Mouse (Mus musculus) MEL (cell line): ENCODE data around the gene Pacsin2. TPM values are rescaled to one million over a fixed set of nuclear protein-coding genes. Genes with fewer than 3 reads are reported as not detected.
A peak's percentile ranks its signal among the peaks of the same experiment; 100 is the strongest.

Experiments
- DNase-seq: peaks from one replicate; pipeline ENCODE4 v3.0.0; 2011; ENCODE audit warnings: low read depth, low spot score
- H3K27ac ChIP-seq: 2 replicates; pipeline ENCODE4 v1.5.1; 2012; ENCODE audit warnings: low read depth, mild to moderate bottlenecking, control low read depth, low read length, moderate library complexity; ENCODE audit not compliant: control insufficient read depth
- H3K27me3 ChIP-seq, 2 experiments: fragments of 150-350 bp in 1 of 2; sonication (generic) in 1 of 2; 2 replicates each; pipeline ENCODE4 v1.6.1; 2012; ENCODE audit warnings: low read length in 2 of 2, mild to moderate bottlenecking in 2 of 2, improper control_type of control experiment in 1 of 2, moderate library complexity in 1 of 2; ENCODE audit not compliant: insufficient read depth in 2 of 2, control insufficient read depth in 1 of 2
- H3K36me3 ChIP-seq, 2 experiments: 2 replicates each; pipeline ENCODE4 v1.6.1; 2012 to 2014; ENCODE audit warnings: low read length in 2 of 2, improper control_type of control experiment in 1 of 2, inconsistent platforms in 1 of 2, mild to moderate bottlenecking in 1 of 2; ENCODE audit not compliant: insufficient read depth in 2 of 2, control insufficient read depth in 1 of 2
- H3K4me1 ChIP-seq, 2 experiments: fragments of 150-350 bp in 1 of 2; sonication (generic) in 1 of 2; 2 replicates each; pipeline ENCODE4 v1.6.1; 2012; ENCODE audit warnings: low read length in 2 of 2, improper control_type of control experiment in 1 of 2, mild to moderate bottlenecking in 1 of 2; ENCODE audit not compliant: insufficient read depth in 2 of 2, control insufficient read depth in 1 of 2
- H3K4me3 ChIP-seq, 2 experiments: fragments of 150-350 bp in 1 of 2; sonication (generic) in 1 of 2; 2 replicates each; pipeline ENCODE4 v1.5.1; 2012; ENCODE audit warnings: low read depth in 2 of 2, low read length in 2 of 2, mild to moderate bottlenecking in 2 of 2, moderate library complexity in 2 of 2, control low read depth in 1 of 2, improper control_type of control experiment in 1 of 2; ENCODE audit not compliant: control insufficient read depth in 1 of 2, insufficient read depth in 1 of 2
- H3K79me2 ChIP-seq: 2 replicates; pipeline ENCODE4 v1.6.1; 2012; ENCODE audit warnings: mild to moderate bottlenecking, low read length, moderate library complexity; ENCODE audit not compliant: control insufficient read depth, poor library complexity, insufficient read depth
- H3K9ac ChIP-seq: 2 replicates; pipeline ENCODE4 v1.6.1; 2012; ENCODE audit warnings: low read depth, mild to moderate bottlenecking, control low read depth, low read length, moderate library complexity; ENCODE audit not compliant: control insufficient read depth, poor library complexity, severe bottlenecking
- H3K9me3 ChIP-seq: fragments of 150-350 bp; sonication (generic); replicated peaks from 2 replicates; pipeline ENCODE4 v1.6.1; 2012; ENCODE audit warnings: mild to moderate bottlenecking, low read length, improper control_type of control experiment, moderate library complexity; ENCODE audit not compliant: insufficient read depth
- BHLHE40 ChIP-seq: IDR thresholded peaks from 2 replicates; pipeline ENCODE4 v1.6.1; 2012; ENCODE audit warnings: low read depth, mild to moderate bottlenecking, inconsistent platforms, low read length, improper control_type of control experiment, borderline replicate concordance
- CHD2 ChIP-seq: IDR thresholded peaks from 2 replicates; pipeline ENCODE4 v1.6.1; 2011; ENCODE audit warnings: low read length, improper control_type of control experiment
- ELF1 ChIP-seq: IDR thresholded peaks from 2 replicates; pipeline ENCODE4 v1.6.1; 2014; ENCODE audit warnings: low read depth, mild to moderate bottlenecking, inconsistent platforms, low read length, improper control_type of control experiment, moderate library complexity
- EP300 ChIP-seq, 2 experiments: IDR thresholded peaks; 2 replicates each; pipeline ENCODE4 v1.6.1; 2011; ENCODE audit warnings: improper control_type of control experiment in 2 of 2, low read length in 2 of 2, low read depth in 1 of 2, mild to moderate bottlenecking in 1 of 2
- GABPA ChIP-seq: IDR thresholded peaks from 2 replicates; pipeline ENCODE4 v1.6.1; 2012; ENCODE audit warnings: low read depth, mild to moderate bottlenecking, inconsistent platforms, low read length, improper control_type of control experiment, moderate library complexity
- GATA1 ChIP-seq: IDR thresholded peaks from 2 replicates; pipeline ENCODE4 v1.6.1; 2011; ENCODE audit warnings: low read depth, low read length, improper control_type of control experiment
- HCFC1 ChIP-seq: IDR thresholded peaks from 2 replicates; pipeline ENCODE4 v1.6.1; 2012; ENCODE audit warnings: low read depth, mild to moderate bottlenecking, inconsistent platforms, low read length, improper control_type of control experiment, moderate library complexity
- MAX ChIP-seq: IDR thresholded peaks from 2 replicates; pipeline ENCODE4 v1.6.1; 2011; ENCODE audit warnings: low read length, improper control_type of control experiment
- MAZ ChIP-seq: IDR thresholded peaks from 2 replicates; pipeline ENCODE4 v1.6.1; 2012; ENCODE audit warnings: low read depth, mild to moderate bottlenecking, inconsistent platforms, low read length, improper control_type of control experiment
- MXI1 ChIP-seq: IDR thresholded peaks from 2 replicates; pipeline ENCODE4 v1.6.1; 2011; ENCODE audit warnings: mild to moderate bottlenecking, low read depth, low read length, improper control_type of control experiment
- MYC ChIP-seq: IDR thresholded peaks from 2 replicates; pipeline ENCODE4 v1.6.1; 2011; ENCODE audit warnings: low read depth, mild to moderate bottlenecking, low read length, improper control_type of control experiment, moderate library complexity
- NELFE ChIP-seq: IDR thresholded peaks from 2 replicates; pipeline ENCODE4 v1.6.1; 2011; ENCODE audit warnings: low read depth, low read length, improper control_type of control experiment
- POLR2A ChIP-seq, 2 experiments: IDR thresholded peaks; 2 replicates each; pipeline ENCODE4 v1.6.1; 2011 to 2012; ENCODE audit warnings: low read length in 2 of 2, mild to moderate bottlenecking in 2 of 2, control low read depth in 1 of 2, improper control_type of control experiment in 1 of 2, low read depth in 1 of 2, moderate library complexity in 1 of 2; ENCODE audit not compliant: control insufficient read depth in 1 of 2, insufficient read depth in 1 of 2, poor library complexity in 1 of 2
- POLR2AphosphoS2 ChIP-seq: IDR thresholded peaks from 2 replicates; pipeline ENCODE4 v1.6.1; 2011; ENCODE audit warnings: low read length, improper control_type of control experiment
- RAD21 ChIP-seq: IDR thresholded peaks from 2 replicates; pipeline ENCODE4 v1.6.1; 2011; ENCODE audit warnings: mild to moderate bottlenecking, low read depth, low read length, improper control_type of control experiment
- RCOR1 ChIP-seq: IDR thresholded peaks from 2 replicates; pipeline ENCODE4 v1.6.1; 2012; ENCODE audit warnings: low read depth, mild to moderate bottlenecking, inconsistent platforms, low read length, improper control_type of control experiment
- SIN3A ChIP-seq: IDR thresholded peaks from 2 replicates; pipeline ENCODE4 v1.6.1; 2012; ENCODE audit warnings: low read length, improper control_type of control experiment, inconsistent platforms
- TBP ChIP-seq: IDR thresholded peaks from 2 replicates; pipeline ENCODE4 v1.8.0; 2011; ENCODE audit warnings: low read depth, low read length, improper control_type of control experiment
- TCF12 ChIP-seq: IDR thresholded peaks from 2 replicates; pipeline ENCODE4 v1.6.1; 2014; ENCODE audit warnings: low read depth, mild to moderate bottlenecking, inconsistent platforms, low read length, improper control_type of control experiment, moderate library complexity
- UBTF ChIP-seq: IDR thresholded peaks from 2 replicates; pipeline ENCODE4 v1.6.1; 2012; ENCODE audit warnings: low read depth, mild to moderate bottlenecking, inconsistent platforms, low read length, improper control_type of control experiment, moderate library complexity, borderline replicate concordance; ENCODE audit not compliant: insufficient read depth
- USF1 ChIP-seq: IDR thresholded peaks from 2 replicates; pipeline ENCODE4 v1.6.1; 2014; ENCODE audit warnings: low read depth, mild to moderate bottlenecking, inconsistent platforms, low read length, improper control_type of control experiment, moderate library complexity
- ZKSCAN1 ChIP-seq: IDR thresholded peaks from 2 replicates; pipeline ENCODE4 v1.6.1; 2012; ENCODE audit warnings: low read depth, mild to moderate bottlenecking, inconsistent platforms, low read length, improper control_type of control experiment, moderate library complexity
- ZMIZ1 ChIP-seq: IDR thresholded peaks from 2 replicates; pipeline ENCODE4 v1.6.1; 2012; ENCODE audit warnings: low read depth, mild to moderate bottlenecking, inconsistent platforms, low read length, improper control_type of control experiment, moderate library complexity
- polyA plus RNA-seq, 2 experiments: library from polyadenylated mRNA; stranded (reverse) in 1 of 2; unstranded in 1 of 2; fragments of >175 nt in 1 of 2; fragments of >200 nt in 1 of 2; gene quantifications; 2 replicates each; pipeline versions ENCODE4 v1.2.1 to v1.2.4; 2012; ENCODE audit warnings: low replicate concordance in 2 of 2, low read depth in 1 of 2; ENCODE audit not compliant: insufficient read length in 2 of 2, insufficient read depth in 1 of 2, missing spikeins in 1 of 2
- total RNA-seq: library from RNA; depleted of rRNA; stranded (reverse); fragments of 300-350 nt; gene quantifications from 2 replicates; pipeline ENCODE4 v1.2.3, GENCODE M21; 2012; rRNA removed

Pacsin2 gene
- total RNA-seq: 58.7 and 64.7 TPM in 2 replicates
- polyA plus RNA-seq: 100 to 1,000 TPM; 103 to 425 TPM

GRCm38 (mm10) chr15:83464083-83464904 lies at the start of gene Pacsin2:
Gene Pacsin2 (minus strand): TSS chr15:83464606.
- H3K36me3 ChIP-seq: peaks cover 0 to 27% of the 10 kb centered on the region in 2 experiments; a peak in 2 of 4 replicates
- H3K9ac ChIP-seq: peak within 1 kb of the TSS; percentile 97
- peak within 1 kb of the TSS; percentile 64 for H3K27ac ChIP-seq
- peaks cover 36% of the 10 kb centered on the region for H3K79me2 ChIP-seq
- DNase-seq: peak; percentile 99
- peaks cover 5 to 30% of the 10 kb centered on the region in 2 experiments for H3K4me1 ChIP-seq
- no peaks in the 10 kb centered on the region for H3K27me3 ChIP-seq
- H3K9me3 ChIP-seq: no peaks in the 10 kb centered on the region
- H3K4me3 ChIP-seq: peak within 1 kb of the TSS; percentile 83 to 98
- TF ChIP-seq GATA1: no peak
- TF ChIP-seq BHLHE40: no peak
- peak; percentile 40 for TF ChIP-seq USF1
- TF ChIP-seq TCF12: peak; percentile 53
- TF ChIP-seq UBTF: peak; percentile 88; the same call in 1 of the 2 replicates
- TF ChIP-seq MAZ: peak; percentile 69; the same call in 1 of the 2 replicates
- TF ChIP-seq MXI1: peak; percentile 75
- TF ChIP-seq SIN3A: peak; percentile 78; the same call in 1 of the 2 replicates
- TF ChIP-seq CHD2: peak; percentile 59
- peak; percentile 89 for TF ChIP-seq ZMIZ1
- TF ChIP-seq MAX: peak; percentile 34; the same call in 1 of the 2 replicates
- peak; percentile 54; the same call in 1 of the 2 replicates for TF ChIP-seq ELF1
- TF ChIP-seq NELFE: peak; percentile 87
- 0 out of 4 replicates have a peak, but pooled peaks of 1 of the 2 experiments have one; percentile 29 for TF ChIP-seq EP300 (IDR thresholded peaks at IDR 0.05; ENCODE audit: low read depth in 1 of 2, low read length in 2 of 2)
- TF ChIP-seq POLR2A (IDR thresholded peaks at IDR 0.05; ENCODE audit: control insufficient read depth in 1 of 2, insufficient read depth in 1 of 2, low read depth in 1 of 2, low read length in 2 of 2, poor library complexity in 1 of 2): peak; percentile 77 to 94
- 0 out of 2 replicates have a peak, but pooled peaks have one; percentile 38 for TF ChIP-seq POLR2AphosphoS2
- TF ChIP-seq GABPA: no peak
- no peak for TF ChIP-seq RCOR1
- peak; percentile 96 for TF ChIP-seq TBP
- TF ChIP-seq ZKSCAN1: no peak
- TF ChIP-seq MYC: peak; percentile 68; the same call in 1 of the 2 replicates
- no peak for TF ChIP-seq RAD21
- peak; percentile 64; the same call in 1 of the 2 replicates for TF ChIP-seq HCFC1
- TF ChIP-seq, all 39 proteins: peak for 17
